Mouse (Mus musculus) thymus, postnatal 10 days (tissue): ENCODE measurements around the gene Srsf3.

Experiments
- DNase-seq, 2 experiments: peaks; one replicate each; pipeline ENCODE4 v3.0.0; 2021; ENCODE audit warnings: low spot score in 2 of 2

Srsf3 gene

DNA sequence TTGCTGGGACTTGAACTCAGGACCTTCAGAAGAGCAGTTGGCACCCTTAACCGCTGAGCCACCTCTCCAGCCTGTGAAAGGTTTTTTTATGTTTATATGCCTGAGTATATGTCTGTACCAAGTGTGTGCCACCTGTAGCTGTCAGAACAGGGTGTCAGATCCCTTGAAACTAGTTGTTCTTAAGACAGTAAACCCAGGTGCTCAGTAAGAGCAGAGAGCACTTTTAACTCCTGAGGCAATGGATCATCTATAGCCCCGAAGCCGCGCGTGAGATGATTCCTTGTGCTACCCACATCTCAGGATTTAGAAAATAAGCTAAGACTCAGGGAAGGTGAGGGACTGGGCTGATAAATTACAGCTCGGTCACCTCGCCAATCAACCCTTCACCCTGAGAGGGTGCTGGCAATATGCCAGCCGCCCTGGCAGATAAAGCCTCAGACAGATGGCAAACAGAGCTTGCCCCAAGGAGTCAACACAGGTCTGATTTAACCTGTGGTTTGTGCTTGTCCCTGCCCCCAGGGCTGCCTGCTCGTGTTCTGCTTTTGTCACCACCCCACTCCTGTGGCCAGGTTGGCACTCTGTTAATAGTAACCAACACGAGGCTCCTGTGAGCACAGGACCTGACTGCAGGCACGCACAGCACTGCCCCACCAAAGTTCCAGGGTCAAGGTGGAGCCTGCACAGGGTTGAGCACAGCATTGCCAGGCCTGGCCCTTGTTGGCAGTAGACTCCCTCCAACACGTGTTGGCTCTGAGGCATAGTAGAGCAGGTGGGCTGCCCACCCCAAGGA, 13.5 kb downstream of the Srsf3 start:
- no peak for DNase-seq

DNA sequence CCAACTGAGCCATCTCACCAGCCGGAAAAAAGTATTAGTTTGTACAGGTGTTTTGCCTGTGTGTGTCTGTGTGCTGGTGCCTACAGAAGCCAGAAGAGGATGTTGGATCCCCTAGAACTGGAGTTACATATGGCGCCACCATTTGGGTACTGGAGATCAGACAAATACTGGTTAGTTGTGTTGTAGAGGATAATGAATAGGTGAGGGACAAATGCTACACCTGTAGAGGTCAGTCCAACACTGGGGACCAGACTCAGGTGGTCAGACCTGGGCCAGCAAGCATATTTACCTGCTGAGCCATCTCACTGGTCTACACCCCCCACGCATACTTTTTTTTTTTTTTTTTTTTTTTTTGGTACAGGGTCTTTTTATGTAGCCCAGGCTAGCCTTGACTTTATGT, 14.4 kb downstream of the Srsf3 start:
- DNase-seq, result no peak

DNA sequence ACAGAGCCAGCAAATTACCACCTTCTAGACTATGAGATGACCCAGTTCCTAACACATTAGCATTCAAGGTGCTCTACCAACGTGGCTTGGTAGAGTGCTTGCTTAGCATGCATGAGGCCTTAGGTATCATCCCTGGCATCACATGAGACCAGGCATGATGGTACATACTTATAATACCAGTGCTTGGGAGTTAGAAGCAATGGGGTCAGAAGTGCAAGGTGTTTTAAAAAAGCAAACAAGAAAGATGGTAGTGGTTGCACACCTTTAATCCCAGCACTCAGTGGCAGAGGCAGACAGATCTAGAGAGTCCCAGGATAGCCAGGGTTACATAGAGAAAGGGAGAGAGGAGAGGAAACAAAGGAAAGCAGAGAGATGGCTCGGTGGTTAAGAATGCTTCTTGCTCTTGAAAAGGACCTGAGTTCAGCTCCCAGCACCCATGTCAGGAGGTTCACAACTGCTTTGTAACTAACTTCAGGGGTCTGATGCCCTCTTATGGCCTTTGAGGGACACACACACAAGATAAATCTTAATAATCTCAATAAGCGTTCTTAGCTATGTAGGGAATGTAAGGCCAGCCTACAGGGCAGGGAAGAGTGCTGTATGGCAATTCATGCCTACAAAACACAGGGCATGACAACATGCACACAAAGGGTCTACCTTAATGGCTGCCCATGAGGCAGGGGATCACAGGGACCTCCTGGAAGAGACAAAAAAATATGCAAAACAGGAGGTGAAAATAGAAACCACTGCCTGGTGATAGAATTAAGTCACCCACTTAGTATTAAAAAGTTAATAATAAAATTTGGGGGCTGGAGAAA, 15.5 kb downstream of the Srsf3 start:
- DNase-seq, result no peak

DNA sequence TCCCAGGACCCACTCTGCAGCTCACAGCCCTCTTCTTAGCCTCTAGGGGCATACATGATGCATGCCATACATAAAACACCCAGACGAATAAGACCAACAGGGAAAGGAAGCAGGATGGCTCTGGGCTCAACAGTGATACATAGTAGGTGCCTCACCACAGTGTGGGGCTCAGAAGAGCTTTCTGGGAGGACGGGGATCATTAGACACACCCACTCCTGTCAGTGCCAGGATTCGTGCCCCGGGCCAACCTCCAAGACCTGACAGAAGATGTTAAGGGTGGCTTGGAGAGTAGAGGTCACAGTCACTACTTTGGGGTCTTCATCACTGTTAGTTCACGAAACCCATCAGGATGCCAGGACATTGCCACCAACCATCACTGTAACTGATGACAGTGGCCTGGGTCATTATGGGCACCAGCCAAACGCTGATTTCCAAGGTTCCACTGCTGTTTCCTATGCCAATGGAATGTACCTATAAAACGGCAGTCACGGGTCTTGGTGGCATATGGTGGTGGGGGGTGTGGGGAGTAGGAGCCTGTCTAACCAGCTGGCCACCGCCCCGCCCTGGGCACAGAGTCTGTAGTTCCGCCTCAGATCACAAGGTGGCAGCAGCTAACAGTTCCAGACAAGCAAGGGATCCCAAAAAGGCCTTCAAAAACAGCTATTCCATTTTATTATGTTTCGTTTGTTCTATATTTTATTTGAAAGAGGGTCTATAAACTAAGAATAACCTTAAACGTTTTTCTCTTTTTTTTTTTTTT, 16.5 kb downstream of the Srsf3 start:
- DNase-seq, result peak; percentile 70 to 86

DNA sequence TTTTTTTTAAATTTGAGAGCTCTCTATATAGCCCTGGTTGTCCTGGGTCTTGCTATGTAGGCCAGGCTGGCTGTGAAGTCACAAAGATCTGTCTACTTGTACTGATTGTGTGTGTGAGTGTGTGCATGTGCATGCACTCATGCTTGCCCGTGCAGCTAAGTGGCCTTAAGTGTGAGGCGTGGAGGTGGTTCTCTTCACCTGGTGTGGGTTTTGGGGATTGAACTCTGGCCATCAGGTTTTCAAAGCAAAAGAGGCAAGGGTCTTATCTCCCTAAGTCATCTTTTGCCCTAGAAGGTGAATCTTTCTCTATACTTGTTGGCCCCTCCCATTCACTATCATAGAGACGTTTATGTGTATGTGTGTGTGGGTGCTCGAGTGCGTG, 17.1 kb downstream of the Srsf3 start:
- DNase-seq, result no peak

DNA sequence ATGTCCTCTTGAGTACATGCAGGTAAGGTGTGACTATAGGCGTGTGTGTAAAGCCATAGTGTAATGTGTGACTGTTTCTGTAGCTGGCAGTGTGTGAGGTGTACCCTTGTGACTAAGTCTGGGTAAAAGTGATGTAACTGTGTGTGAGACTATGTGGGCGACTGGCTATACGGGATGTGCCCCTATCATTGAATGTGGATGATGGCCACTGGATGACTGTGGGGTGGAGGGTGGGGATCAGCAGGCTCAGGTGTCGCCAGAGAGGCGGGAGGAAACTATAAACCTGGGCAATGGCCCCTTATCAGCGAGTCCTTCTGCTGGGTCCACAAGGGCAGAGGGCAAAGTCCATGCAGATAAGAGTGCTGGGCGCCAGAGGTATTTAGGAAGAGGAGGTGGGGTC, 17.5 kb downstream of the Srsf3 start:
- no peak for DNase-seq

DNA sequence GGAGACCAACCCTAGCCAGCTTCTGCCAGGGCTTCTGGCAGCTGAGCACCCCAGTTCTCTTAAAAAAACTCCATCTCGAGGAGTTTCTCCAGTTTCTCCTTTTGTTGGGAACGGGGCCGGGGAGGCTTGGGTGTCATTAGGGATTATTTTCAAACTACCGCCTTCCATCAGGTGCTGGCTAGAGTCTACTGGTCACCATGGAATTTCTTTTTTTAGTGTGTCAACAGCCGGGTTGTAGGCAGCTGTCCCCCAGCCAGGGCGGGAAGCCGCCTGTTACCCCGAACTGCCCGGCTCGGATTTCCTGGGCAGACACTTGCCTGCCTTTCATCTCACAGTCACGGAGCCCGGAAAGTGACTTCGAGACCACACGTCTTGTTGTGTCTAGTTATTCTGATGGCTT, 18.4 kb downstream of the Srsf3 start:
- no peak for DNase-seq

DNA sequence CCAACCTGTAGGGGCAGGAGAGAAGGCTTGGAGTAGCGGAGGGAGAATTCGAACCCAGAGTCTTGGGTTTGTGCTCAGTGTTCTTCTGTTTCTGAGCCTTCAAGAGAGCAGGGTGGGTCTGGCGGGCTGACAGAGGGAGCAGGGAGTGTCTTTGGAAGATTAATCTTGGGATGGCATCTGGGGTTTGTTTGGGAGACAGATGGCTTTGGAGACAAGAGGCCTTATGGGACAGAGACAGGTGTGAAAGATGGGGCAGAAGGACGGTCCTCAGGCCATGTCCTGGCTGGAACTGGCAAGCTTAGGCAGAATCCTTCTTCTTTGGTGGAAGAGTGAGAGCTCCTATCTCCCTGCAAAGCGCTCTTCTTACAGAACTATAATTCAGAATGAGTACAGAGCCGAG, 20.6 kb downstream of the Srsf3 start:
- no peak for DNase-seq

DNA sequence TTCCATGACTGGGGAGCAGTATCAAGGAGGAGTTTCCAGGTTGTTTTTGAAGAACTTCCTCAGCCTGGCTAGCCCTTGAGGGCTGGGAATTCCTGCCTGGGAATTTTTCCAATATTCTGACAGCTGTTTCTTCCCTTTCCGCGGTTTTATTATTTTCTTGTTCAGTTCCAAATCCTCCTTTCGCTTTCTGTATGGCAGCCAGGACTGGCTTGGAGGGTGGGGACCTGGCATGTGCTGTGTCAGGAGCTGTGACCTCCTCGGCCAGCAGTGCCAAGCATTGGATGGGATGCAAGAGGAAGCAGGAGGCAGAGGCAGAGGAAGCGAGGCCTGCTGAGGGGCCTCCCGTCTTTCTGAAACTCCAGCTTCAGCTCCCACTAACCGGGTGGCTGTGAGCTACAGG, 21.4 kb downstream of the Srsf3 start:
- DNase-seq, result no peak

DNA sequence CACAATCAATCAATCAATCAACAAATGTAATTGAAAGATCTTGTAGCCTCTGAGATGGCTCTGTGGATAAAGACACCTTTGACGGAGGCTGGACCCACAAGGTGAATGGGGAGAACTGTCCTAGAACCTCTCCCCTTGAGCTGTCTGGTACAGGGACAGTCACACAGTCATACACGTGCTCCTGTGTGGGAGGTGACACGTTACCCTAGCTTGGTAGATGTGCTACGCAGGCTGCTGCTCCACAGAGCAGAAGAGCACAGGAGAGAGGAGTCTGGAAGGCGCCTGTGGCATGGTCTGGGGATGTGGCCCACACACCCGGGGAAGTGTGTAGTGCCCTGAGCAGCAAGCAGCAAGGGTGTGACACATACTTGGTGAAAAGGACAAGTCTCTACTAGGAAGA, 22.0 kb downstream of the Srsf3 start:
- DNase-seq, result no peak

DNA sequence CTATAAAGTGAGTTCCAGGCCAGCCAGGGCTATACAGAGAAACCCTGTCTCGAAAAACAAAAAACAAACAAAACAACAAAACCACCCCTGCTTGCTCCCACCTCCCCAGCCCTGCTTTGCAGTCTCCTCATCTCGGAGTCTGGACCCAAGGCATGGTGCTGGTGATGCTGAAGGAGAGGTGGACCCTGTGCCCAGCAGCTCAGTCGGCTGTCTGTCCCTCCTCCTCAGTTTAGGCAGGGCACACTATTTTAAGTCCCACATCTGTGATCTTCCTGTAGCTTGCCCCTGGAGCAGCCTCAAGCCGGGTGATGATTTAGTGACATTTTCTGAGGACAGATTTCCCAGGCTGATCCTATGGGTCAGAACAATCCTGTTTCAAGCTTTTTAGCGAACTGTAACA, 23.2 kb downstream of the Srsf3 start:
- DNase-seq, result no peak

DNA sequence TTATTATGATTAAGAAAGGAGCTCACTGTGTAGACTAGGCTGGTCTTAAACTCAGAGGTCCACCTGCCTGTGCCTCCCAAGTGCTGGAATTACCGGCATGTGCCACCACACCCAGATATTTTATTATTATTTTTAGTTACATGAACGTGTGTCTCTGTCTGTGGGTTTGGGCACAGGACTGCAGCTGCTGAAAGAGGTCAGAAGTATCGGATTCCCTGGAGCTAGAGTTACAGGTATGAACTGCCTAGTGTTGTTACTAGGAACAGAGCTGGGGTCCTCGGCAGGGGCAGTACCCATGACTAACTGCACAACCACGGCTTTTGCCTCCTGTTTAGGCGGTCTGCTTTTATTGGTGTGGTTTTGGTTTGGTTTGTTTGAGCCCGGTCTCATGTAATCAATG, 23.8 kb downstream of the Srsf3 start:
- no peak for DNase-seq

DNA sequence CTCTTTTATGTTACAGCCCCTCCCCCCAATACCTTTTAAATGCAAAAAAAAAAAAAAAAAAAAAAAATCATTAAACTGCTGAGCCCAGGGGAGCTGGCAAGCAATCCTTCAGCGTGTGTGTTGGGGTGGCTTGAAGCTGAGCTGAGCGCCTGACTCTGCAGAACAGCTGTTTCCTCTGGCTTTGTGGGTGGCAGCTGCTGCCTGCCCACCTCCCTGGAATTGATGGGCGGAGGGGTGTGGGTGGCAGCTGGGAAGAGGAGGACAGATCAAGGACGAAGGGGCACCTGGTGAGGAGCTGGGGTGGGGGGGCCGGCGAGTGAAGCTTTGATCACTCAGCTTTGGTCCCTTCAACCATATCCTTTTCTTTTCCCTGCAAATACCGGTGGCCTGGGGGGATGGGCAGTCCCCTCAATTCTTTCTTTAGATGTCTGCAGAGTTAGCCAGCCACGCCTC, 24.3 kb downstream of the Srsf3 start:
- peak; percentile 66 to 68 for DNase-seq

DNA sequence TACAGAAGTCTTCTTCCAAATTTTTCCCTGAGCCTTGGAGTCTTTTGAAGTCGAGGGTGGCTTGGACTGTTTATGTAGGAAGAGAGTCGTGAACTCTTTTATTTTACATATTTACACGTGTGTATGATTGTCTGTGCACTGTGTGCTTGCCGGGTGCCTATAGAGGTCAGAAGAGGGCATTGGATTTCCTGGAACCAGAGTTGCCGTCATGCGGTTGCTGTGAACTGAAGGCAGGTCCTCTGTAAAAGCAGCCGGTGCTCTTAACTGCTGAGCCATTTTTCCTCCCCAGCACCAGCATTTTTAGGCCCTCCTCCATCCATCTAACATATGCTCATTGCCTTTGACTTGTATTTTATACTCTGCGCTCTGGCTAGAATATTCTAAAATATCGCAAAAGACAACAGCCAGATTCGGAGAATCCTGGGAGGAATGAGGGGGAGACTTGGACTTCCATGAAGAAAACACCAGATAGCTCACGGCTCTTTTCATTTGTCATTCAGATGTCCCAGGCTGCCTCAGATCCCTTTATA, 25.0 kb downstream of the Srsf3 start:
- DNase-seq, result no peak

DNA sequence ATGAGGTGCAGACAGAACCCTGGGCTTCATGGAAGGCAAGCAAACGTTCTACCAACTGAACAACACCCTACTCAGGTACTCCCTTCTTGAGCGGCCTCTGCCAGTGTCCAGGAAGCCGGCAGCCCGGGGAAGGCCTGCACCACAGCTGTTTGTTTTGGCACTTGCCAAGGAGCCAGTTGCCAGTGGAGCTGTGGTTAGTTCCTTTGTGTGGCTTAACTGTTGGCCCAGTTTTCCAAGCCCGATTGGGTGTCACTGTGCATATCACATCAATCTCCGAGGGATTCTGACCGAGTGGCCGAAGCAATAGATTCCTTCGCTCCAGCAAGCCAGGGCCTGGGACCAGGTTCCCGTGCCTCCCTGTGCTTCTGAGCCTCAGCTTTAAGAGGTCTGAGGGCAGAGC, 25.5 kb downstream of the Srsf3 start:
- no peak for DNase-seq

DNA sequence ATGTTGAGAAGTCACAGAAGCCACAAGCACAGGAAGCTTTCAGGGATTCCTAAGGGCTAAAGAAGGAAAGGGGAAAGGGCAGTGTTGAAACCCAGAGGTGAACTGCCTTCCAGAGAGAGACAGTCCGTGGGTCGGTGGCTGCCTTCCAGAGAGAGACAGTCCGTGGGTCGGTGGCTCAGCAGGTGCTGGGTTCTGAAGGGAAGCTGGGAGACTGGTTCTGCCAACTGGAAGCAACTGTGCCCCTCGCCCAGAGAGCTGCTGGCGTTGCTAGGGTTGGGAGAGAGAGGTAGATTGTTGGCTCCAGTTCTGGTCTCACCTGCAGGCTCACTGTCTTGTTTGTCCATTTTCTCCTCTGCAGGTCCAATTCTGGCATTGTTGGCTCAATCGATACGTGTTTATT, 26.1 kb downstream of the Srsf3 start:
- DNase-seq, result no peak

DNA sequence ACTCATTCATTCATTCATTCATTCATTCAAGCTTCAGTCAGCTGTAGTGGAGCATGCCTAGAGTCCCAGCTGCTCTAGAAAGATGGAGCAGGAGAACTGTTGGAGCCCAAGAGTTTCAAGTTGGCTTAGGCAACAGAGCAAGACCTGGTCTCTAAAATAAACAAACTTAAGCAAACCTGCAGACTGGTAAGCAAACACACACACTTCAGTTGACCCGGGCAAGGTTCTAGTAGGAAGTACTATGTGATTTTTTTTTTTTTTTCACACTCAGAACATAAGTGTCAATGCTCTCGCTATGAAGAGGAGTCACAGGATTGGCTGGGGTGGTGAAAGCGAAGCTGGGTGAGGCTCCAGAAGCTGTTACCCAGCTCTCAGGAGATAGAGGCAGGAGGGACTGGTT, 27.2 kb downstream of the Srsf3 start:
- DNase-seq, result no peak

DNA sequence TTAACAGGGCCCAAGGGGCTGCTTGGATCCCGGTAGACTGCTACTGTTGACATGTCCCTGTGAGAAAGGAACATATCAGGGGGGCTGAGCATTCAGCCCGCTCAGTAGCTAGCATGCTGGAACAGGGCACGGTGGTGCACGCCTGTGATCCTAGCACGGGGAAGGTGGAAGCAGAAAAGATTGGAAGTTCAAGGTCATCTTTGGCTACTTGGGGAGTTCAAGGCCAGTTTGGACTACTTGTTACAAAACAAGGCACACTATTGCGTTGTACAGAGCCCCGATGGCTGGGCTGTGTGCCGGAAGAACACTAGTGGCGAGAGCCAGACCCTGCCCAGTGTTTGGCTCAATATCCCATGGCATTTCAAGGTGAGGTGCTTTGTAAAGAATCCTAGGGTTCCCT, 28.5 kb downstream of the Srsf3 start:
- DNase-seq, result no peak

DNA sequence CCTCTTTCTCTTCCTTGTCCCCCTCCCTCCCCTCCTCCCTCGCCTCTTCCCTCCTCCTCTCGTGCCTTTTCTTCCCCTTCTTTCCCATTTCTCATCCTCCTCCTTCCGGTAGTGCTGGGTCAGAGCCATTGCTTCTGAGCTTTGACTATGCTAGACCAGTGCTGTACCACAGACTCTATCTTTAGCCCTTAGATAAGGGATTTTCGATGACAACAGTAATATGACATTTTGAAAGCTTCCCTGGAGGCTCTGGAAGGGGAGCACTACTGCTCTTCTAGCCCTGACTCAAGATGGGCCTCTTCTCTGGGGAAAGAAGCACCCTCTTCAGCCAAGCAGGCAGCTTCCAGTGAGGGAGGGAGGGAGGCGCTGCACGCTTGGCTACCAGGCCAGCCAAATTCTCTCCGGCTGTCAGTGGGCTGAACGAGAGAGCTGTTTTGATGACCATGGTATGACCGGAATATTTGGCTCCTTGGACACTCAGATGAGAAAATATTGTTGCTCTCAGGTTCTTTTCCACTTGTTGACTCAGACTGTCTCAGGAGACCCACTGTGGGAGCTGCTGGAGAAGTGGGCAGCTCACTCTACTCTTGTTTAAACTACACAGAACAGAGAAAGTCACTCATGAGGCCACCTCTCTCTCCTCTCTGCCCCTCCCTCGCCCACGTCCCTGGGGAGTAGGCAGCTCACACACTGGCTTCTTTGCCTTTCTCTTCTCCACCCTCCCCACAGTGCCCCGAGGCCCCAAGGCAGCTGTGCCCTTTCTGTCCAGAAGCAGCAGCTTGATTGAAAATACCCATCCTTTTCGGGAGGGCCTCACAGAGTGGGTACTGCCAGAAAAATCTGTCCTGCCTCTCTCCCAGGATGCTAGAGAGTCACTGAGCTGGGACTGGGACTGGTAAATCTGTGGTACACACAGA, 29.9 kb downstream of the Srsf3 start:
- no peak for DNase-seq

DNA sequence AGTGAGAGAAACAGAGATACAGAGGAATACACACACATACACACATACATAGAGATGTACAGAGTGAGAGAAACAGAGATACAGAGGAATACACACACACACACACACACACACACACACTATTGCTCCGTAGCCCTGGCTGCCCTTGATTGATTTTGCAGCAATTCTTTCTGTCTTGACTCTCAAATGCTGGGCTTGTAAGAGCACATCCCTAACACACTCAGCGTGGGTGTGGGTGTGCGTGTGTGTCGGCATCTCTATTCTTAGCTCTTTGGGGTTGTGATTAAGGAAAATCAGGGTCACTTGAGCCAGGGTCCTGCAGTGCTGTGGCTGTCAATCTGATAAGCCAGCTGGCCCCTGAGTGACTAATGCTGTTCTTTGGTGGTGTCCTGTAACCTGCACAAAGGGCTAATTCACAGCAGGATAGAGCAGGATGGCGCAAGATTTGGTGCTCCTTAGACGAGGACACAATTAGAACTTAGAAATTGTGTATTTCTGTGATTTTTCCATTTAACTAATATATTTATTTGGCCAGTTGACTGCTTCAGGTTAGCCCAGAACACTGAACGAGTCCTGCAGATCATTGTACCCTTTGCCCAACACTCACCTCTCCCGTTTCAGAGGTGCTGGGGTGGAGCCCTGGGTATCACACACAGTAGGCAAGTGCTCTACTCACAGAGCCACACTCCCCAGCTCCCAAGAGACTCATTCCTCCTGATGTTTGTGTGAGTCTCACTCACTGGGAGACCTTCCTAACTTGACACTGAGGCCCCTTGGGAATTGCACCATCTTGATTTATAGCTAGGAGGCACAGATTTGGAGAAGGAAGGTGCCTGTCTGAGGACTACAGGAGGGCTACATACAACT, 30.9 kb downstream of the Srsf3 start:
- DNase-seq, result no peak
